Mouse (Mus musculus): ENCODE measurements around the gene Lrrc34. TPM values are rescaled to one million over a fixed set of nuclear protein-coding genes. Genes with fewer than 3 reads are reported as not detected.

The Lrrc34 gene
- total RNA-seq (2021): under 1 TPM in 1 of 2 experiments, not detected in 1; 0.15 TPM
- long read RNA-seq, experiment 1: 0 reads
- long read RNA-seq, experiment 2, partial matches to known transcripts: 0 of 1 reads
- long read RNA-seq, experiment 2, other reads (novel, unspliced or antisense): 0 of 1 reads

- peak; percentile 61 for DNase-seq
Observed at GRCm38 (mm10) chr3:30647440-30648090, at the start of gene Lrrc34. Gene Lrrc34 (minus strand): TSS chr3:30647869.

GRCm38 (mm10) chr3:30696346-30696745 lies 48.7 kb upstream of the Lrrc34 start:
- peak; percentile 78 for DNase-seq

- no peak for DNase-seq
Observed at GRCm38 (mm10) chr3:30695661-30696060, 48.0 kb upstream of the Lrrc34 start.

- DNase-seq: no peak
Observed at GRCm38 (mm10) chr3:30690976-30691375, 43.3 kb upstream of the Lrrc34 start.

- DNase-seq: no peak
Observed at GRCm38 (mm10) chr3:30687216-30687615, 39.5 kb upstream of the Lrrc34 start.

- DNase-seq: no peak
Observed at GRCm38 (mm10) chr3:30683190-30683589, 35.5 kb upstream of the Lrrc34 start.

GRCm38 (mm10) chr3:30658486-30658885 lies 10.8 kb upstream of the Lrrc34 start:
- DNase-seq: no peak

GRCm38 (mm10) chr3:30655937-30656336 lies 8.3 kb upstream of the Lrrc34 start:
- DNase-seq: no peak

- DNase-seq: peak; percentile 17
Observed at GRCm38 (mm10) chr3:30650062-30650841, 2.6 kb upstream of the Lrrc34 start.

- no peak for DNase-seq
Observed at GRCm38 (mm10) chr3:30648466-30648865, 797 bp upstream of the Lrrc34 start.

- no peak for DNase-seq
Observed at GRCm38 (mm10) chr3:30646761-30647160, 908 bp downstream of the Lrrc34 start.

GRCm38 (mm10) chr3:30644207-30644606 lies 3.5 kb downstream of the Lrrc34 start, which contains the start of gene Lrriq4:
Gene Lrriq4 (plus strand): TSS chr3:30644507.
- DNase-seq: no peak

GRCm38 (mm10) chr3:30635629-30636028 lies 12.0 kb downstream of the Lrrc34 start:
- no peak for DNase-seq

- DNase-seq: no peak
Observed at GRCm38 (mm10) chr3:30633681-30634080, 14.0 kb downstream of the Lrrc34 start.

GRCm38 (mm10) chr3:30620132-30620531 lies 27.5 kb downstream of the Lrrc34 start:
- DNase-seq: no peak

- no peak for DNase-seq
Observed at GRCm38 (mm10) chr3:30610930-30611329, 36.7 kb downstream of the Lrrc34 start.

- DNase-seq: no peak
Observed at GRCm38 (mm10) chr3:30608999-30609398, 38.7 kb downstream of the Lrrc34 start.

GRCm38 (mm10) chr3:30603256-30603655 lies 44.4 kb downstream of the Lrrc34 start:
- DNase-seq: no peak

GRCm38 (mm10) chr3:30602740-30603098 lies 45.0 kb downstream of the Lrrc34 start:
- peak; percentile 80 for DNase-seq

GRCm38 (mm10) chr3:30602065-30602739 lies 45.5 kb downstream of the Lrrc34 start, which contains the start of gene Mynn:
Gene Mynn (plus strand): TSS chr3:30602065.
- peak; percentile 95 for DNase-seq

- no peak for DNase-seq
Observed at GRCm38 (mm10) chr3:30601610-30602064, 46.0 kb downstream of the Lrrc34 start.

GRCm38 (mm10) chr3:30601175-30601574 lies 46.5 kb downstream of the Lrrc34 start:
- peak; percentile 88 for DNase-seq

- DNase-seq: peak; percentile 33
Observed at GRCm38 (mm10) chr3:30600717-30601116, 47.0 kb downstream of the Lrrc34 start.
